Mouse (Mus musculus): Measurements from ENCODE around the gene Olfr1394.
"Not testable (repeated sequence)": the region's sequence is repeated elsewhere in the genome, so short reads cannot be mapped to it uniquely, and the experiment has no call there.

Olfr1394 gene

GRCm38 (mm10) chr11:49119635-49120034 lies 34.5 kb upstream of the Olfr1394 start:
- 0 out of 2 replicates have a peak, but pooled peaks cover 2% of the 10 kb centered on the region for H3K27me3 ChIP-seq (ENCODE audit: insufficient read depth, low read length)
- TF ChIP-seq POU5F1 (IDR thresholded peaks at IDR 0.05; ENCODE audit: borderline replicate concordance, low read length) = no peak
- no peak for TF ChIP-seq NANOG (IDR thresholded peaks at IDR 0.05; ENCODE audit: borderline replicate concordance, low read length)
- TF ChIP-seq CTCF (conservative IDR thresholded peaks at IDR 0.05; ENCODE audit: low read length) = no peak
- H3K4me3 ChIP-seq (replicated peaks; ENCODE audit: low read length) = no peak overlapping the region
- H3K9me3 ChIP-seq (ENCODE audit: low read length) = no peaks in the 10 kb centered on the region
- H3K36me3 ChIP-seq (ENCODE audit: insufficient read depth, low read length) = no peaks in the 10 kb centered on the region
- no peaks in the 10 kb centered on the region for H3K4me1 ChIP-seq (replicated peaks; ENCODE audit: low read depth, low read length)

DNA sequence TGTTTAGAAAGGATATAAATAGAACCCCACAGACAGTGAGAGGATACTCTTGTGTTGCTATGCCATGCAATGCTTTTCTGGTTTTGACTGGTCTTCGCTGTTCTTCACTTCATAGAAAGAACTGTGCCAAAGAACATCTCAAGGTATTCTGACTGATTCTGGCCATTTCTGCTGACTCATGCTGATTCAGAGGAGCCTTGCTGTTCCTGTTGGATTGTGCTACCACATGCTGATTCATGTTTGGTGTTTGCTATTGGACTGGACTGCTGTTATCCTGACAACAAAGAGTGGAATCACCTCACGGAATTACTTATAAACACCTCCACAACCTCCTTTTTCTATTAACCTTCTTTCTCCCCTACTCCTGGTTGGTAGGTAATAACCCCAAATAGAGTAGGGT lies 30.0 kb upstream of the Olfr1394 start:
- Histone ChIP-seq H3K4me1 (replicated peaks; ENCODE audit: low read depth, low read length) (no peaks in the 10 kb centered on the region), H3K4me3 (replicated peaks; ENCODE audit: low read length) (no peak overlapping the region), H3K9me3 (ENCODE audit: low read length) (no peaks in the 10 kb centered on the region), H3K36me3 (ENCODE audit: insufficient read depth, low read length) (no peaks in the 10 kb centered on the region), H3K27me3 (ENCODE audit: insufficient read depth, low read length) (no peaks in the 10 kb centered on the region)
- TF ChIP-seq NANOG (IDR thresholded peaks at IDR 0.05; ENCODE audit: borderline replicate concordance, low read length) (no peak), POU5F1 (IDR thresholded peaks at IDR 0.05; ENCODE audit: borderline replicate concordance, low read length) (no peak), CTCF (conservative IDR thresholded peaks at IDR 0.05; ENCODE audit: low read length) (no peak)

DNA sequence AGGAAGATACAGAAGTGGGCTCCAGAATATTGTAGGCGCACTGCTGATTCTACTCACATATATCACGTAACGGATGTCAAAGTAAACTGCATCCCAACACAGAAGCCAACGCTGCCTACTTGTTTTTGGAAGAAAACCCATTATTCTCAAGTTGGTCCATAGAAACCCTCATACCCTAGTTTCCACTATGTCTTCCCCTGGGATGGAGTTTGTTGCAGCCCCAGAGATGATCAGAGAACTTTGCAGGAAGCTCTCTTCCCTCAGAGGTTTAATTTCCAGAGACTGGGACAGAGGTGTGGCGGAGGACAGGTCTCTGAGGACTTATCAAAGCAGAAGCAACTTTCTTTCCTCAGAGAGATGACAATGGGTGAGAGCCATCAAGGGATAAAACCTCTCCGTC lies 12.2 kb upstream of the Olfr1394 start, which contains the start of gene Olfr1395:
Olfr1395 (plus strand) TSS at position 301 of the 400 bp plus-strand sequence.
- Histone ChIP-seq H3K27me3 (ENCODE audit: insufficient read depth, low read length) (no peaks in the 10 kb centered on the region; the same call in 1 of the 2 replicates), H3K4me1 (replicated peaks; ENCODE audit: low read depth, low read length) (no peaks in the 10 kb centered on the region), H3K36me3 (ENCODE audit: insufficient read depth, low read length) (no peaks in the 10 kb centered on the region), H3K4me3 (replicated peaks; ENCODE audit: low read length) (no peak within 1 kb of the TSS), H3K9me3 (ENCODE audit: low read length) (no peaks in the 10 kb centered on the region)
- TF ChIP-seq CTCF (conservative IDR thresholded peaks at IDR 0.05; ENCODE audit: low read length) = no peak
- no peak for TF ChIP-seq NANOG (IDR thresholded peaks at IDR 0.05; ENCODE audit: borderline replicate concordance, low read length)
- no peak for TF ChIP-seq POU5F1 (IDR thresholded peaks at IDR 0.05; ENCODE audit: borderline replicate concordance, low read length)

DNA sequence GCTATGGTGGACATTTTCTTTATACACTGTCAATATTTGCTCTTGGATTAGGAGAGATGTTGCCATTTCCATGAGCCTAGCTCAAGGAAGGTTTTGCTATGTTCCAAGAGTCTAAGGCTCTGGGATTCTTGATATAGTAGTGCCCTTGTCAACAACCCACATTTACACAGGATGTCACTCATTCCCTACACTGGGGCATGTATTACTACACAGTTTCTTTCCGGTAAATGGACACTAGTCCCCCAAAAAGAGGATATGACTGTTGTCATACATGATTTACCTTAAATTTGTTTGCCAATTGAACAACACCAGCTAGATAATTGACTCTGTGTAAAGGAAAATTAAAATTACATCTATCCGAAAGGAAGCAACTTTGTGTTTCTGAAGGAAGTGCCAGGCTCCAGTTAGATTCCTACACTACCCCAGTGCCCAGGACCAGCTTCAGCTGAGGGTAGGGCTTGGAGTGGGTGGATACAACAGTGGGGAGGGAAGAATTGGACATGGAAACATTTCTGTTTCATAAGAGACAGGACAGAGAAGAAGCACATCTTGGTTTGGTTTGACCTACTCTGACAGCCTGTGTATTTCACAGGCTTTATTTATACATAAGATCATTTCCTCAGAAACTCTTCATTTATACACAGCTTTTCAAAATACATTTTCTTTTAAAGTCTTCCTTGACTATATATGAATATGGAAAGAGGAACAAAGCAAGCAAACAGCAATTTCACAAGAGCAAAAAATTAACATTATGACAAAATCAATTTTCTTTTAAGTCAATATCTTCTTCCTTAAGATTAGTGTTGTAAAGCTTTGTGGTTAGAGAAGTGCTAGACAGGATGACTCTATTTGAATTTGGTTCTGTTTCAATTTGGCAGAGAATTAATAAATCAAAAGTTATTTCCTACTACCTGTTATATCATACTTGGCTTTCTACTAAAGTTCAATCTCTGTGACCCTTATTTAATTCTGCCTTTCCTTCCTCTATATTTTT lies 2.9 kb downstream of the Olfr1394 start:
- Histone ChIP-seq H3K27me3 (ENCODE audit: insufficient read depth, low read length) (no peaks in the 10 kb centered on the region), H3K4me1 (replicated peaks; ENCODE audit: low read depth, low read length) (no peaks in the 10 kb centered on the region), H3K9me3 (ENCODE audit: low read length) (no peaks in the 10 kb centered on the region), H3K4me3 (replicated peaks; ENCODE audit: low read length) (no peak overlapping the region), H3K36me3 (ENCODE audit: insufficient read depth, low read length) (no peaks in the 10 kb centered on the region)
- TF ChIP-seq POU5F1 (IDR thresholded peaks at IDR 0.05; ENCODE audit: borderline replicate concordance, low read length) = no peak
- no peak for TF ChIP-seq CTCF (conservative IDR thresholded peaks at IDR 0.05; ENCODE audit: low read length)
- no peak for TF ChIP-seq NANOG (IDR thresholded peaks at IDR 0.05; ENCODE audit: borderline replicate concordance, low read length)

DNA sequence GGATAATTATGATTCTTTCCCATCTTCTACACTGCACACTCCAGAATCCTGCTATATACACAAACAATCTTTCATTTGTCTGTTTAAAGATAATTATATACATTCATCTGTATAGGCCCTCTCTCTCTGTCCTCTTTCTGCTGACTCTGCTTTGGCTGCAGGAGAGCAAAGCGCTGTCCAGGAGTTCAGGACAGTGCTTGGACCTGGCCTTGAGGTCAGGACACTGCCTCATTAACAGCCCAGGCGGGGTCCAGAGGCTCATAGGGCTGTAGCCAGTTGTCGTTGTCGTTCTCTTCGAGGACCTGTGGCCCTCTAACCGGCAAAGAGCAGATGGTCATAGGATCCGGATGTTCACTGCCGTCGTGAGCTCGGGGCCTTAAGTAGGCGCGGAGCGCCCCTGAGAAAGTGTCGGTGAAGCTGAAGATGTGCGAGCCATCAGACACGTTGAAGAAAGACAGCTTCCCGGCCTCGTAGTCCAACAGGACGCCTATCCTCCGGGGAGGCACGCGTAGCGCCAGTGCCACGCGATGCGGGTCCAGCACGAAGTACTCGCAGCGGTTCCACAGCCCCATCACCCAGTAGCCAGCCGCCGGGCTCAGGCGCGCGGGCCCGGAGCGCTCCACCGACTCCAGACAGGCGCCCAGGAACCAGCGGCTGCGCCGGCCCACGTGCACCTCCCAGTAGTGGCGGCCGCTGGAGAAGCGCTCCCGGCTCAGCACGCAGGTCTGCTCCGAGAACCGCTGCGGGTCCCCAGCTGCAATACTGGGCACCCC lies 14.8 kb downstream of the Olfr1394 start:
- TF ChIP-seq POU5F1 (IDR thresholded peaks at IDR 0.05; ENCODE audit: borderline replicate concordance, low read length) = no peak
- TF ChIP-seq CTCF (conservative IDR thresholded peaks at IDR 0.05; ENCODE audit: low read length) = no peak
- peaks cover 39% of the 10 kb centered on the region for H3K27me3 ChIP-seq (ENCODE audit: insufficient read depth, low read length)
- H3K36me3 ChIP-seq (ENCODE audit: insufficient read depth, low read length) = no peaks in the 10 kb centered on the region
- H3K9me3 ChIP-seq (ENCODE audit: low read length) = peaks cover 21% of the 10 kb centered on the region
- H3K4me1 ChIP-seq (replicated peaks; ENCODE audit: low read depth, low read length) = peaks cover 4% of the 10 kb centered on the region
- H3K4me3 ChIP-seq (replicated peaks; ENCODE audit: low read length) = peak overlapping the region; percentile 73

DNA sequence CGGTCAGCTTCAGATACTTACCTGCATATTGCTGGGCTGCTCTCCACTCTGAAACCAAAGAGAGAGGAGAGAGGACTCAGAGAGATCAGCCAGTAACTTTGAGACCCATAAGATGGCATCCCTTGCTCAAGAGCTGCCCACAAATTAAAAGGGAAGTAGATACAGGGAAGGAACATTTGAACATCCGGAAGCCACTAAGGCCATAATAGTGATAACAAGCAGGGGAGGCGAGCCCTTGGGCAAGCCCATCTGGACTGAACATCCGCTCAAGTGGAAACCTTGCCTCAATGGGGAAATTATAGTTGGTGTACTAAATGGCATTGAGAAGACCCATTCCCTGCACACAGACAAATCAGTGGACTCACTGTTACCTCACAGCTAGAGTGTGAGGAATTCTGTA lies 16.4 kb downstream of the Olfr1394 start:
- Histone ChIP-seq H3K4me1 (replicated peaks; ENCODE audit: low read depth, low read length) (peaks cover 17% of the 10 kb centered on the region), H3K4me3 (replicated peaks; ENCODE audit: low read length) (no peak overlapping the region), H3K9me3 (ENCODE audit: low read length) (peaks cover 19% of the 10 kb centered on the region), H3K36me3 (ENCODE audit: insufficient read depth, low read length) (no peaks in the 10 kb centered on the region), H3K27me3 (ENCODE audit: insufficient read depth, low read length) (peaks cover 39% of the 10 kb centered on the region)
- no peak for TF ChIP-seq NANOG (IDR thresholded peaks at IDR 0.05; ENCODE audit: borderline replicate concordance, low read length)
- no peak for TF ChIP-seq CTCF (conservative IDR thresholded peaks at IDR 0.05; ENCODE audit: low read length)
- TF ChIP-seq POU5F1 (IDR thresholded peaks at IDR 0.05; ENCODE audit: borderline replicate concordance, low read length) = no peak

- H3K27me3 ChIP-seq (ENCODE audit: insufficient read depth, low read length) = peaks cover 18% of the 10 kb centered on the region
- H3K9me3 ChIP-seq (ENCODE audit: low read length) = peaks cover 3% of the 10 kb centered on the region; the same call in 1 of the 2 replicates
- H3K4me3 ChIP-seq (replicated peaks; ENCODE audit: low read length) = no peak overlapping the region
- H3K4me1 ChIP-seq (replicated peaks; ENCODE audit: low read depth, low read length) = peaks cover 14% of the 10 kb centered on the region
- H3K36me3 ChIP-seq (ENCODE audit: insufficient read depth, low read length) = no peaks in the 10 kb centered on the region
- no peak for TF ChIP-seq POU5F1 (IDR thresholded peaks at IDR 0.05; ENCODE audit: borderline replicate concordance, low read length)
- no peak; the same call in 1 of the 2 replicates for TF ChIP-seq CTCF (conservative IDR thresholded peaks at IDR 0.05; ENCODE audit: low read length)
- TF ChIP-seq NANOG (IDR thresholded peaks at IDR 0.05; ENCODE audit: borderline replicate concordance, low read length) = no peak
Observed at GRCm38 (mm10) chr11:49175345-49175744, 21.2 kb downstream of the Olfr1394 start.

DNA sequence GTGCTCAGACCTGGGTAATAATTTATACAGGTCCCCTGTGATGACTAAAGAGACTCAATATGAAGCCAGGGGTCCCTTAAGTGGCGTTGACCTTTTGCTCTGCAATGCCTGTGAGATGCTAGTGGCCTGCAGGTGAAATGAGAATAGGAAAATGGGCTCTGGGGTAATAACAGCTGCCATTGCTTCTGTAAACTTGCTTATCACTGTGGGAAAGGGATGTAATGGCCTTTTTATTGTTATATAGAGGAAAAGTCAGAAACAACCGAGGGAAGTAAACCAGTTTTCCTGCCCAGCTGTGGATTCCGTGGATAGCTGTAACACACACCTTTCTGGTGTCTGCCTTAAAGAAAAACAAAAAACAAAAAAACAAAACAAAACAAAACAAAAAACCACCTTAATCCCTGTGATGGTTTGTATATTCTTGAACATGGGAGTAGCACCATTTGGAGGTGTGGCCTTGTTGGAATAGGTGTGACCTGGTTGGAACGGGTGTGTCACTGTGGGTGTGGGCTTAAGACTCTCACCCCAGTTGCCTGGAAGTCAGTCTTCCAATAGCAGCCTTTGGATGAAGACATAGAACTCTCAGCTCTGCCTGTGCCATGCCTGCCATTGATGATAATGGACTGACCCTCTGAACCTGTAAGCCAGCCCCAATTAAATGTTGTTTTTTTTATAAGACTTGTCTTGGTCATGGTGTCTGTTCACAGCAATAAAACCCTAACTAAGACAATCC lies 22.0 kb downstream of the Olfr1394 start:
- not testable (repeated sequence) for H3K9me3 ChIP-seq (ENCODE audit: low read length); H3K4me3 ChIP-seq (replicated peaks; ENCODE audit: low read length); H3K36me3 ChIP-seq (ENCODE audit: insufficient read depth, low read length)
- H3K4me1 ChIP-seq (replicated peaks; ENCODE audit: low read depth, low read length) = peaks cover 16% of the 10 kb centered on the region
- H3K27me3 ChIP-seq (ENCODE audit: insufficient read depth, low read length) = peaks cover 14% of the 10 kb centered on the region
